Mouse (Mus musculus) spleen, postnatal 36 days (tissue): ENCODE measurements at regions not wholly inside any gene's neighbourhood (a gene's known extent, or its start where the extent isn't known, plus 50 kb on each side); places are given as distances from the start of the nearest gene placed in this dataset.

Experiments
- DNase-seq, 2 experiments: peaks; one replicate each; pipeline ENCODE4 v3.0.0; 2022; ENCODE audit warnings: low spot score in 2 of 2, mixed read lengths in 1 of 2

GRCm38 (mm10) chr3:131698070-131698750, 133.6 kb downstream of the Papss1 start:
- no peak for DNase-seq

- DNase-seq = no peak
Observed at GRCm38 (mm10) chr3:131703134-131703533, 138.6 kb downstream of the Papss1 start.

- no peak for DNase-seq
Observed at GRCm38 (mm10) chr3:131713532-131713931, 149.0 kb downstream of the Papss1 start.

GRCm38 (mm10) chr3:131718761-131719160, 154.2 kb downstream of the Papss1 start:
- DNase-seq = no peak

GRCm38 (mm10) chr3:131728618-131729017, 164.1 kb downstream of the Papss1 start:
- no peak for DNase-seq

GRCm38 (mm10) chr3:131734226-131734625, 169.7 kb downstream of the Papss1 start:
- no peak for DNase-seq

- DNase-seq = no peak
Observed at GRCm38 (mm10) chr3:131737461-131737860, 172.9 kb downstream of the Papss1 start.

- DNase-seq = no peak
Observed at GRCm38 (mm10) chr3:131737953-131738598, 173.5 kb downstream of the Papss1 start.

- no peak for DNase-seq
Observed at GRCm38 (mm10) chr3:131755537-131755936, 191.0 kb downstream of the Papss1 start.

- no peak for DNase-seq
Observed at GRCm38 (mm10) chr3:131756126-131756525, 191.6 kb downstream of the Papss1 start.

GRCm38 (mm10) chr3:131769976-131770375, 205.4 kb downstream of the Papss1 start:
- no peak for DNase-seq

GRCm38 (mm10) chr3:131770486-131770885, 205.9 kb downstream of the Papss1 start:
- DNase-seq = no peak

GRCm38 (mm10) chr3:131771863-131772546, 207.4 kb downstream of the Papss1 start:
- DNase-seq = no peak

- DNase-seq = no peak
Observed at GRCm38 (mm10) chr3:131772593-131772992, 208.0 kb downstream of the Papss1 start.

GRCm38 (mm10) chr3:131775431-131775830, 210.9 kb downstream of the Papss1 start:
- no peak for DNase-seq

- no peak for DNase-seq
Observed at GRCm38 (mm10) chr3:131776650-131777049, 212.1 kb downstream of the Papss1 start.

- no peak for DNase-seq
Observed at GRCm38 (mm10) chr3:131779803-131780202, 215.2 kb downstream of the Papss1 start.

GRCm38 (mm10) chr3:131785524-131785923, 221.0 kb downstream of the Papss1 start:
- DNase-seq = no peak

- DNase-seq = no peak
Observed at GRCm38 (mm10) chr3:131788321-131788720, 223.8 kb downstream of the Papss1 start.

GRCm38 (mm10) chr3:131789177-131789576, 224.6 kb downstream of the Papss1 start:
- no peak for DNase-seq

- no peak for DNase-seq
Observed at GRCm38 (mm10) chr3:131794056-131794455, 229.5 kb downstream of the Papss1 start.

- no peak for DNase-seq
Observed at GRCm38 (mm10) chr3:131795108-131796005, 230.8 kb downstream of the Papss1 start.
